Mouse (Mus musculus) small intestine, adult 2 months (tissue): ENCODE data around the gene Gm20422.

ENCODE experiments used
- CTCF ChIP-seq: fragments of 200-500 bp; IDR thresholded peaks from 2 replicates; pipeline ENCODE4 v1.5.1; 2012; ENCODE audit warnings: low read depth, mild to moderate bottlenecking, control low read depth, inconsistent platforms, low read length, moderate library complexity, mixed read lengths; ENCODE audit not compliant: insufficient replicate concordance, insufficient read length; ENCODE audit errors: extremely low read depth
- POLR2A ChIP-seq: fragments of 200-500 bp; IDR thresholded peaks from 2 replicates; pipeline ENCODE4 v1.6.1; 2012; ENCODE audit warnings: low read depth, mild to moderate bottlenecking, control low read depth, inconsistent platforms, low read length, moderate library complexity

- no peak for TF ChIP-seq POLR2A
- TF ChIP-seq CTCF = no peak
Measured at GRCm38 (mm10) chr8:69717232-69717580, 57.5 kb downstream of the Gm20422 start.
